In the genomic region with DNA sequence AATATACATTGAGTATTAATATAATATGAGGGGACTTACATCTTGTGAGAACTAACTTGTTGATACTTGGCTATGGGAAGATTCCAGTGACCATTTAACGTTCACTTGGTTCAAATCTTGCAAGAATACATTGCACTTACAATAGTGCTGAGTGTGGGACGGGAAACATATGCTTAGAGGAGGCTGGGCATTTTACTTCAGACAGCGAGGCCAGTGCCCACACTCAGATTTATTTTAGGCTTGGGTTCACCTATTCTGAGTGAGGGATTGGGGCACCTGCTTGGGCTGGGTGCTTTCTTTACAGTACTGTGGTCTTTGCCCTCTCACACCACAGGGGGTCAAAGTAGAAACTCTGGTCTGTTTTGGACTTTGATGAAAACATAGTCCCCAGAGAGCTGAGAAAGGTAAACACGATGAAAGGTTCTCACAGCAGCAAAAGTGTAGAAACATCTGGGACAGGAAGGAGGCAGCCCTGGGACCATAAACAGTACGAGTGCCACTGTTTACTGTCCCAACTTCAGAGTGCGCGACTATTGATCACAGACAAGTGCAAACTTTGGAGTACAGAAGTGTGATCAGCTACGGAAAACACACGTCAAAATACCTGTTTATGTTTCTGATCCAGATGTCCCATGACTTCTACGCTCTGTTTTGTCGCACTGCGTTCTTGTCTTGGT, we compare ENCODE assay signal across 28 mouse cellular contexts. TPM values are rescaled to one million over a fixed set of nuclear protein-coding genes. Genes with fewer than 3 reads are reported as not detected.
A peak's percentile ranks its signal among the peaks of the same experiment; 100 is the strongest.
DNase-seq lines count a peak whose midpoint lies in the region; ATAC-seq lines count a peak whose summit lies in the region.
"Had no signal": no experiment of that assay in that cellular context is flagged by ENCODE, and none has a peak within 500 bp of the region (broad histone marks: within the 10 kb centered on the region; RNA-seq: fewer than 3 reads in every experiment).

No protein-coding gene starts in this region.

- no peak overlapping the region for H3K4me3 ChIP-seq in liver, embryonic 12.5 days
- no peak overlapping the region for H3K4me3 ChIP-seq in liver, embryonic 11.5 days (ENCODE audit: low read depth, low read length)
- no peak overlapping the region for H3K4me3 ChIP-seq in liver, embryonic 15.5 days (replicated peaks)
- H3K4me3 ChIP-seq in hindbrain, embryonic 13.5 days: no peak overlapping the region
- H3K4me3 ChIP-seq: embryonic facial prominence, embryonic 12.5 days; heart, embryonic 10.5 days; heart, embryonic 15.5 days; hindbrain, embryonic 12.5 days; lung, embryonic 15.5 days; midbrain, embryonic 10.5 days; neural tube, embryonic 12.5 days had no signal

- no peak overlapping the region for H3K27ac ChIP-seq in liver, embryonic 12.5 days
- H3K27ac ChIP-seq in liver, embryonic 11.5 days (ENCODE audit: low read depth, low read length): no peak overlapping the region
- peak overlapping the region; percentile 51; the same call in 1 of the 2 replicates for H3K27ac ChIP-seq in liver, embryonic 15.5 days (replicated peaks)
- no peak overlapping the region for H3K27ac ChIP-seq in hindbrain, embryonic 13.5 days
- H3K27ac ChIP-seq: embryonic facial prominence, embryonic 12.5 days; heart, embryonic 10.5 days; heart, embryonic 15.5 days; hindbrain, embryonic 12.5 days; lung, embryonic 15.5 days; midbrain, embryonic 10.5 days; neural tube, embryonic 12.5 days had no signal

- H3K4me1 ChIP-seq in liver, embryonic 12.5 days: no peaks in the 10 kb centered on the region
- no peaks in the 10 kb centered on the region for H3K4me1 ChIP-seq in liver, embryonic 11.5 days (replicated peaks; ENCODE audit: control insufficient read depth, insufficient read depth, low read length)
- H3K4me1 ChIP-seq in liver, embryonic 15.5 days (replicated peaks): no peaks in the 10 kb centered on the region
- H3K4me1 ChIP-seq in hindbrain, embryonic 13.5 days (replicated peaks): no peaks in the 10 kb centered on the region
- H3K4me1 ChIP-seq: embryonic facial prominence, embryonic 12.5 days; heart, embryonic 10.5 days; heart, embryonic 15.5 days; hindbrain, embryonic 12.5 days; lung, embryonic 15.5 days; midbrain, embryonic 10.5 days; neural tube, embryonic 12.5 days had no signal

- no peak overlapping the region for H3K4me2 ChIP-seq in liver, embryonic 12.5 days
- no peak overlapping the region for H3K4me2 ChIP-seq in liver, embryonic 11.5 days
- H3K4me2 ChIP-seq in liver, embryonic 15.5 days: no peak overlapping the region
- no peak overlapping the region for H3K4me2 ChIP-seq in hindbrain, embryonic 13.5 days
- H3K4me2 ChIP-seq: embryonic facial prominence, embryonic 12.5 days; heart, embryonic 15.5 days; hindbrain, embryonic 12.5 days; lung, embryonic 15.5 days; neural tube, embryonic 12.5 days had no signal

- no peak overlapping the region for H3K9ac ChIP-seq in liver, embryonic 12.5 days
- no peak overlapping the region for H3K9ac ChIP-seq in liver, embryonic 11.5 days (ENCODE audit: low read depth, low read length)
- H3K9ac ChIP-seq in liver, embryonic 15.5 days: no peak overlapping the region
- H3K9ac ChIP-seq in hindbrain, embryonic 13.5 days: no peak overlapping the region
- H3K9ac ChIP-seq: embryonic facial prominence, embryonic 12.5 days; heart, embryonic 15.5 days; hindbrain, embryonic 12.5 days; lung, embryonic 15.5 days; neural tube, embryonic 12.5 days had no signal

- 64% methylated on average over 12 of the region's 12 CpGs for WGBS in liver, embryonic 12.5 days (ENCODE audit: insufficient replicate concordance)
- WGBS in liver, embryonic 11.5 days: 68% methylated on average over 12 of the region's 12 CpGs
- WGBS in liver, embryonic 15.5 days (ENCODE audit: insufficient replicate concordance): 57% methylated on average over 12 of the region's 12 CpGs
- WGBS in hindbrain, embryonic 13.5 days: 78% methylated on average over 12 of the region's 12 CpGs

- no peaks in the 10 kb centered on the region for H3K9me3 ChIP-seq in liver, embryonic 12.5 days (replicated peaks)
- H3K9me3 ChIP-seq in liver, embryonic 11.5 days (ENCODE audit: control insufficient read depth, low read length): no peaks in the 10 kb centered on the region
- H3K9me3 ChIP-seq in liver, embryonic 15.5 days (replicated peaks): no peaks in the 10 kb centered on the region
- no peaks in the 10 kb centered on the region for H3K9me3 ChIP-seq in hindbrain, embryonic 13.5 days
- H3K9me3 ChIP-seq: embryonic facial prominence, embryonic 12.5 days; G1E; heart, embryonic 10.5 days; heart, embryonic 15.5 days; hindbrain, embryonic 12.5 days; lung, embryonic 15.5 days; midbrain, embryonic 10.5 days; neural tube, embryonic 12.5 days had no signal

- peak; percentile 70 for ATAC-seq in liver, embryonic 12.5 days
- ATAC-seq in liver, embryonic 11.5 days (replicated peaks; ENCODE audit: low FRiP score): no peak
- peak; percentile 84 for ATAC-seq in liver, embryonic 15.5 days (ENCODE audit: insufficient read depth)
- ATAC-seq in hindbrain, embryonic 13.5 days (ENCODE audit: low FRiP score): no peak
- ATAC-seq: forebrain, embryonic 14.5 days; intestine, postnatal 0 days; midbrain, embryonic 16.5 days had no signal

- H3K36me3 ChIP-seq in liver, embryonic 12.5 days: no peaks in the 10 kb centered on the region
- no peaks in the 10 kb centered on the region for H3K36me3 ChIP-seq in liver, embryonic 11.5 days (ENCODE audit: control insufficient read depth, insufficient read depth, low read length)
- no peaks in the 10 kb centered on the region for H3K36me3 ChIP-seq in liver, embryonic 15.5 days (replicated peaks)
- H3K36me3 ChIP-seq in hindbrain, embryonic 13.5 days: no peaks in the 10 kb centered on the region
- H3K36me3 ChIP-seq: embryonic facial prominence, embryonic 12.5 days; G1E; heart, embryonic 10.5 days; heart, embryonic 15.5 days; hindbrain, embryonic 12.5 days; lung, embryonic 15.5 days; midbrain, embryonic 10.5 days; neural tube, embryonic 12.5 days had no signal

- no peaks in the 10 kb centered on the region for H3K27me3 ChIP-seq in liver, embryonic 12.5 days (replicated peaks)
- H3K27me3 ChIP-seq in liver, embryonic 11.5 days (replicated peaks; ENCODE audit: control insufficient read depth, insufficient read depth, low read length): no peaks in the 10 kb centered on the region
- no peaks in the 10 kb centered on the region for H3K27me3 ChIP-seq in liver, embryonic 15.5 days
- no peaks in the 10 kb centered on the region for H3K27me3 ChIP-seq in hindbrain, embryonic 13.5 days
- H3K27me3 ChIP-seq: embryonic facial prominence, embryonic 12.5 days; heart, embryonic 15.5 days; hindbrain, embryonic 12.5 days; lung, embryonic 15.5 days; neural tube, embryonic 12.5 days had no signal

- peak; percentile 26 to 48 for DNase-seq in frontal cortex, adult 2 months (ENCODE audit: extremely low spot score in 1 of 2, low spot score in 1 of 2)
- no peak for DNase-seq in frontal cortex, postnatal 10 days (ENCODE audit: low spot score in 2 of 2)
- no peak for DNase-seq in liver, embryonic 11.5 days (ENCODE audit: low spot score)
- no peak for DNase-seq in gastrocnemius, adult 18-20 months (ENCODE audit: low spot score)
- DNase-seq: adrenal gland, adult 8-10 months; cerebellum, adult 9-11 months; embryo, embryonic 11 days; gastrocnemius, postnatal 14 days; heart, postnatal 36 days; kidney, postnatal 4 days; left cerebral cortex, postnatal 4 days; thymus, postnatal 14 days had no signal

RNA-seq across cellular contexts. Expression of a gene that starts 0.9 kb away (rescaled TPM):
- polyA plus RNA-seq in frontal cortex, adult 2 months (2012; rRNA removed): 7.6 and 8.0 TPM in 2 replicates
- polyA plus RNA-seq in liver, embryonic 12.5 days (2016; fragmentation: Nextera tagmentation; extraction: Ambion mirVana): 0.30 and 0.37 TPM in 2 replicates
- 1.0 and 1.3 TPM in 2 replicates for polyA plus RNA-seq in liver, embryonic 11.5 days (2014; fragmentation: Nextera tagmentation; extraction: Ambion mirVana)
- 1.3 and 2.7 TPM in 2 replicates for polyA plus RNA-seq in liver, embryonic 15.5 days (2015; fragmentation: Nextera tagmentation; extraction: Ambion mirVana)
- not detected for total RNA-seq in gastrocnemius, adult 18-20 months (2021)
- 0.36 and 0.40 TPM in 2 replicates for polyA plus RNA-seq in hindbrain, embryonic 13.5 days (2015; fragmentation: Nextera tagmentation; extraction: Ambion mirVana)
- total RNA-seq: gastrocnemius, postnatal 14 days; granulocyte monocyte progenitor cell, adult 5-6 weeks; megakaryocyte progenitor cell, adult 5-6 weeks had no signal

RNA-seq across cellular contexts. Expression of a gene that starts 53.4 kb away (rescaled TPM):
- 3.8 and 4.1 TPM in 2 replicates for polyA plus RNA-seq in frontal cortex, adult 2 months (2012; rRNA removed)
- 15.7 and 16.5 TPM in 2 replicates for polyA plus RNA-seq in liver, embryonic 12.5 days (2016; fragmentation: Nextera tagmentation; extraction: Ambion mirVana)
- 22.8 and 26.3 TPM in 2 replicates for polyA plus RNA-seq in liver, embryonic 11.5 days (2014; fragmentation: Nextera tagmentation; extraction: Ambion mirVana)
- polyA plus RNA-seq in liver, embryonic 15.5 days (2015; fragmentation: Nextera tagmentation; extraction: Ambion mirVana): 5.7 and 6.1 TPM in 2 replicates
- 10 to 100 TPM; 11.8 to 17.2 TPM for total RNA-seq in gastrocnemius, adult 18-20 months (2021)
- 8.4 and 9.9 TPM in 2 replicates for polyA plus RNA-seq in hindbrain, embryonic 13.5 days (2015; fragmentation: Nextera tagmentation; extraction: Ambion mirVana)

Comparison
In these comparisons a context has a peak if more than half of its experiments do, and no peak if none do; other contexts are left out.
1. DNase-seq: peak in frontal cortex, adult 2 months (2 of 2); none in frontal cortex, postnatal 10 days (0 of 2), liver, embryonic 11.5 days (single experiment) and gastrocnemius, adult 18-20 months (single experiment).
2. ATAC-seq: peak in liver, embryonic 12.5 days (single experiment) and liver, embryonic 15.5 days (single experiment); none in liver, embryonic 11.5 days (single experiment) and hindbrain, embryonic 13.5 days (single experiment).